Mouse (Mus musculus): ENCODE measurements at regions not wholly inside any gene's neighbourhood (a gene's known extent, or its start where the extent isn't known, plus 50 kb on each side); places are given as distances from the start of the nearest gene placed in this dataset.

DNA sequence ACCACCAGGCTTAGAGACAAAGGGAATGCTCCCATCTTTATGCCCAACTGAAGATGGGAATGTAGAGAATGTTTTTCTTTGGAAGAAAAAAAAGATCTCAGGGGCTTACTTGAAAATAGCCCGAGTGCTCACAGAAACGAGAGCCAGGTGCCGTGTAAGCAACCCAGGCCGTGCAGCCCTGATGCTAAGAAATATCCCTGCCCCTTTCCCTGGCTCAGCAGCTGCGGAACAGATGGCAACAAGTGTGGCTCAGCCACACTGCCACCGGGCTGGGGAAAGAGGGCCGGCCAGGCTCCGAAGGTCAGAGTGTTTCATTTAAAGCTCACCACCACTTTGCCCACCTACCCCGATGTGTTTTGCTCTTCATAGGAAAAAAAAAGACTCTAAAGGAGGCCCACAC is 205.7 kb upstream of the Kbtbd8 start:
- no peak for DNase-seq (ENCODE audit: low spot score in 2 of 2)

DNA sequence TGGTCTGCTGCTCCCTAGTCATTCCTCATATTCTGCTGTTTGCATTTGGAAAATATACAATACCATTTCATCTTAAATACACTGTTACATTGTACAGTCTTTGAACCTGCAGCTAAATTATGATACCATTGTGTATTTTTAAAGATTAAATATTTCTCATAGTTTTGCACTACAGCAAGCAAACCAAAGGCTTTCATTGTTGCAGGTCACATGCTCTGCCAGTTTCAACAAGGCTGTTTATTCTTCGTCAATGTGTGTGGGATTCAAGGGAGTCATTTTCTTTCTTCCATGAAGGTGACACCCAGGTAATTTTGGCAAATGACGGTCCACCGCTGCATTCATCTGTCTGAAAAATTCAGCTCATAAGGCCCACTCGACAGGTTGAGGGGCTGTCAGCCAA is 200.9 kb upstream of the Lrig1 start:
- no peak for DNase-seq (ENCODE audit: low spot score in 2 of 2)

- no peak for DNase-seq (ENCODE audit: low spot score in 2 of 2)
Measured at GRCm38 (mm10) chr6:94898881-94899280, 198.9 kb upstream of the Lrig1 start.

DNA sequence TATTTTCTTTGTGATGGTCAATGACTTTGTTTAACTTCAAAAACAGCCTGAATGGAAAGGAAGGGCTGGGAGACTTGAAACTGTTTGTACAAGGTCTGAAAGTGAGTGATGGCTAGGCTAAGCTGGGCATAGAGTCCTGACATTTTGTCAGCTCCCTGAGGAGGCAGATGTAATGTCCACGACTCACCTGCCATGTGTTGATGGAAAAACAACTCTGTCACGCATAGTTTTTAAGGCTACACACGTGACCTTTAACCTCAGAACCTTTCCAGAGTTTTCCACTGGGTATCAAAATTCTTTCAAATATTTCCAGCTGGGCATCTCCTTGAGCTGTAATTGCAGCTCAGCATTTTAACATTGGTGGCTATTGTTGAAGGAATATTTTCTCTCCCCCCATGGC is 190.2 kb upstream of the Lrig1 start:
- DNase-seq (ENCODE audit: low spot score in 2 of 2), result no peak

- no peak for DNase-seq (ENCODE audit: low spot score in 2 of 2)
Measured at GRCm38 (mm10) chr6:94889271-94889670, 189.3 kb upstream of the Lrig1 start.

DNA sequence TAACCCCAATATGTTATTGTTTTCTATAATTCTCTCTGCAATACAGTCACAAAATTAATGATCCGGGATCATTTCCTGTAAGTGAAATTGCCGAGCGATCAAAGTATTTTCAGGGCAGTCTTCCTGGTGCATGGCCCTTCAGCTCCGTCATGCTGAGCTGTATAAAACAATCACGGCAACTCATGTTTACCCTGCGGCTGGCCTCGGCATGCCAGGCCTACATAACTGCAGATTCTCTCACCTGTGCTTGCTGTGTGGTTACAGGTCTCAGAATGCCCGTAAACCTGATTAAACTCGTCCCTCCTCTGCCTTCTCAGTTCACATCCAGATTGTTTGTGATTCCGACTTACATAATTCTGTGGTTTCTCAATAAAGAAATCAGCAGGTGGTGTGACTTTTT is 181.2 kb upstream of the Lrig1 start:
- DNase-seq (ENCODE audit: low spot score in 2 of 2), result no peak

GRCm38 (mm10) chr6:94875841-94876240 is 175.9 kb upstream of the Lrig1 start:
- no peak for DNase-seq (ENCODE audit: low spot score in 2 of 2)

DNA sequence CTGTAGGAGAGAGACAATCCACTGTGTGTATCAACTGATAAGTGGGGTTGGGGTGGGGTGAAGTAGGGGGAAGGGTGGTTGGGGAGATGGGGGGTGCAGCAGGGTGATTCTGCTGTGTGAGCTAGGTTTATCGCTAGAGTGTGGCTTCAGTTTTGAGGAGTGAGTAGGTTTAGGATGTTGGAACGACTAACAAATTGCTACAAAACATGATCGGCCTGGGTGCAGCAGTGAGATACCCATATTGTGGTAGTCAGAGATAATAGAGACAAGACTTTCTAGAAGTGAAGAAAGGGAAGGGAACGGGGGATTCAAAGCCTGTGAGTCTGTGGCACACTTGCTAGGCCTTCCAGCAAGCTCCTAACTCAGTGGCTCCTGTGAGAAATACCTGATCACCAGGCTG is 175.1 kb upstream of the Lrig1 start:
- DNase-seq (ENCODE audit: low spot score in 2 of 2), result no peak

DNA sequence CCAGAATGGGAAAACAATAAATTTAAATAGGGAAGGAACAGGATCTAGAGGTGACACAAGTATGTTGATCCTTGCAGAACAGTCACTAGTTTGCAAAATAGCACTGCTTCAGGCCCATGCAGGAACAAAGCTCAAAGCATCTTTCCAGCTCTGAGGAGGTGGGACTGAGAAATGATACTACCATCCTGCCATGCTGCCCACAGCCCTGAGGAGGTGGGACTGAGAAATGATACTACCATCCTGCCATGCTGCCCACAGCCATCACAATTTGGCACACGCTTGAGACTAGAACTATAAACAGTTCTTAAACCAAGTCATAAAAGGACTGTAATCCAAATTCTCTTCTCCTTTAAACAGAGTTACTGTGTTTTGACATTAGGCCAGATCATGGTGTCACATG is 174.5 kb upstream of the Lrig1 start:
- no peak for DNase-seq (ENCODE audit: low spot score in 2 of 2)

DNA sequence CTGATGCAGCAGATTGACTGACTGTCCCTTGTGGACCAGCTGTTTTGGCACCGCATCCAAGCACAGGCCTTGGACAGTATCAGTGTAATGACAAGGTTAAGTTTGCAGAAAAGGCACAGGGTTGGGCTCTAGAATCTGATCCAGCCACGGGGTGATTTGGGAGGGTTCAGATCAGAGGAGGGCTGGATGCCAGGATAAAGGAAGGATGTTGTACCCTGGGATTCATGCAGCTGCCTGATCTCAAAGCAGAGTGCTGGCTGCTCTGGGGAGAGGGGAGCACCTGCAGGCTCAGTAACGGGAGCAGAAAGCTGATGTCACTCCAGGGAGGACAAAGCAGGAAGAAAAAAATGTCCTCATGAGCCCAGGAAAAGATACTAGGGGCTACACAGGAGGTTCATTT is 168.0 kb upstream of the Lrig1 start:
- DNase-seq (ENCODE audit: low spot score in 2 of 2), result no peak

DNA sequence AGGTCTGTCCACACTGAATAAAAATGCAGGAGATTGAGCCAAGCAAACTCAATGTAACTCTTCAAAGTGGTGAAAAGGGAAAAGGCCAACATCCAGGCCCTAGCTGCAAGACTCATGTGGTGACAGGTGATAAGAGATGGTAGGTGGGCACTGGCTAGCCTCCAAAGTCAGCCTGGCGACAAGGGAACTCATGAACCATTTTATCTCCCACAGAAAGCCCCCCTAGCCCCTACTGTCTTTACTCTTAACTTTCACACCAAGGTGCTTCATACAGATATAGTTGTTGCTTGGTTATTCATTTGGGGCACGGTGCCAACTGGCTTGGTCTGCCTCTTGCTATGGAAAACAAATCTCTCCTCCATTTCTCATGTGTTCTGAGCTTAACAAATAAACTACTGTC is 165.5 kb upstream of the Lrig1 start:
- no peak for DNase-seq (ENCODE audit: low spot score in 2 of 2)

- DNase-seq (ENCODE audit: low spot score in 2 of 2), result no peak
Measured at GRCm38 (mm10) chr6:94858121-94858621, 158.2 kb upstream of the Lrig1 start.

DNA sequence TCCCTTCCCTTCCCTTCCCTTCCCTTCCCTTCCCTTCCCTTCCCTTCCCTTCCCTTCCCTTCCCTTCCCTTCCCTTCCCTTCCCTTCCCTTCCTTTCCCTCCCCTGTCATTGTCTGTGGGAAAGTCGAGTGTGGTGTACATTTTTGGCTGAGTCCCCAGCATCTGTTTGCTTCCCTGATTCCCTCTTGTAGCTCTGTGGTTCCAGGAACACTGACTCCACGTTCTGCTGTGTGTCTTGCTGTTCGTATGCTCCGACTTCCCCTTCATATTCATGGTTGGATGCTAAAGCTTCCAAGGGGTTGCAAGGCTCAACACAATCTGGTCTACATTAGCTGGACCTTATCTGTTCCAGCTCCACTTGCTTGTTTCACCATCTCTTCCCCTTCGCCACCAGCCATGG is 150.2 kb upstream of the Lrig1 start:
- DNase-seq (ENCODE audit: low spot score in 2 of 2), result no peak

DNA sequence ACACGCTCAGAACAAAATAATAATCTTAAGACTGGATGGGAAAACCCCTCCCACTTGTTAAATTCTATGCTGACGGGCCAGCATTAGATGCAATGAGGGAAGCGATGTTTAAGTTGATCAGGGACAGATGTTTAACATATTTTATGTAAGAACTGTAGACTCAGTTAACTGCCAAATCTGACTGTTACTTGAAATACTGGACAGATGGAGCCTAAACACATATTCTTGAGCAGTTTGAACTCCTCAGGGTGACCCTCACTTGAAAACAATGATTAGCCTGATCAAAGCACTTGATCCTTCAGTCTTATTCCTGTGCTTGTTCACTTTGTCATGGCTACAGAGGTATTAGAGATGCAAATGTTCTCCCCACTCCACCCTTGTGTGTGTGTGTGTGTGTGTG is 149.6 kb upstream of the Lrig1 start:
- DNase-seq (ENCODE audit: low spot score in 2 of 2), result no peak

- DNase-seq (ENCODE audit: low spot score in 2 of 2), result no peak
Measured at GRCm38 (mm10) chr6:94848437-94848836, 148.5 kb upstream of the Lrig1 start.

GRCm38 (mm10) chr6:94845821-94846220 is 145.9 kb upstream of the Lrig1 start:
- DNase-seq (ENCODE audit: low spot score in 2 of 2), result no peak

GRCm38 (mm10) chr6:94842856-94843255 is 142.9 kb upstream of the Lrig1 start:
- no peak for DNase-seq (ENCODE audit: low spot score in 2 of 2)

DNA sequence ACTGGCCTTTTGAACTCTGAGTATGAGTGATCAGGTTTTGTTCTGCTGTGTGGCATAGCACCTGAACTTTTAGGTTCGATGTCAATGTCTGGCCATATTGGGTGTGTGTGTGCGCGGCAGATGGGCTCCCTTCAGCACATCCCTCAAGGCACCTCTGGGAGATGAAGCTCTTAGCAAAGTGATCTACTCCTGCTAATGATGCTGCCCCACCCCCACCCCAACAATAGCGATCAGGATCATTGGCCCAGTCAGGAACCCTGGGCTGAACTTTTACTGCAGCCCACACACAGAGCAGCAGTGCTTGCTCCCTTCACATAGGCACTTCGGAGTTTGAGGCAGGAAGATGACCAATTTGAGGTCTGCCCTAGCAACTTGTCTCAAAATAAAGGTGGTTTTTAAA is 141.9 kb upstream of the Lrig1 start:
- DNase-seq (ENCODE audit: low spot score in 2 of 2), result no peak

DNA sequence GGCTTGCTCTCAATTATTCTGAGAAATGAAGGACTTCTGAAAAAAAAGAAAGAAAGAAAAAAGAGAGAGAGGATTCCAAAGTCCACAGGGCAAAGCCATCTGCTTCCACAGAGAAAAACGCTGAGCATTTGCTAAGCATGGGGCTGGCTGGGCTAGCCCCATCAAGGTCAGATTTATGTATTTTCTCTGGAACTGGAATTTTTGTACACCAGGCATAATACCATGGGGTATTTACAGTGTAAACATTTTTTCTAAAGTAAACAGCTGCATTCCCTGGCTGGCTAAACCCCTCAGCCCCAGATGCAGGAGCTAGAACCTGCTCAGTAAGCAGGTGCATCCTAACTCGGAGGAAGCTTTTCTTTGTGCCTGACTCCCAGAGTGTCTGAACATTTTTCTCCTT is 135.8 kb upstream of the Lrig1 start:
- no peak for DNase-seq (ENCODE audit: low spot score in 2 of 2)

GRCm38 (mm10) chr6:94834551-94834950 is 134.6 kb upstream of the Lrig1 start:
- no peak for DNase-seq (ENCODE audit: low spot score in 2 of 2)

- no peak for DNase-seq (ENCODE audit: low spot score in 2 of 2)
Measured at GRCm38 (mm10) chr6:94830801-94831200, 130.8 kb upstream of the Lrig1 start.

DNA sequence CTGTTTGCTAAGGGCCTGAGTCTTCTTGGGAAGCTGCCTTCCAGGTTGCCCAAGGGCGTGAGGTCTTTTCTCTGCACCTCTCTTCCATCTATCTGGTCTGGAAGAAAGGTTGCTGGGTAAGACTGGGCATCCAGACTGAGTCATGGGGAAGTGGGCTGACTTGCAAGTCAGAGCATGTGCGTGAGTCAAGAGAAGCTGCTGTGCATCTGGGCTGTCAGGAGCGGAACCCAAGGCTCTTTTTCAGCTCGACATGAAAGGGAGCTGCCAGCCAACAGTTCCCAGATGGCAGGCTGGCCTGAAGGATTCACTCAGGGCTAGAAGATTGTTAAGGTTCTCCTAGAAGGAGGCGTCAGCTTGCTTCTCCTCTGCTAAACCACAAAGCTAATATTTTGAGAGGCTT is 129.3 kb upstream of the Lrig1 start:
- no peak for DNase-seq (ENCODE audit: low spot score in 2 of 2)

DNA sequence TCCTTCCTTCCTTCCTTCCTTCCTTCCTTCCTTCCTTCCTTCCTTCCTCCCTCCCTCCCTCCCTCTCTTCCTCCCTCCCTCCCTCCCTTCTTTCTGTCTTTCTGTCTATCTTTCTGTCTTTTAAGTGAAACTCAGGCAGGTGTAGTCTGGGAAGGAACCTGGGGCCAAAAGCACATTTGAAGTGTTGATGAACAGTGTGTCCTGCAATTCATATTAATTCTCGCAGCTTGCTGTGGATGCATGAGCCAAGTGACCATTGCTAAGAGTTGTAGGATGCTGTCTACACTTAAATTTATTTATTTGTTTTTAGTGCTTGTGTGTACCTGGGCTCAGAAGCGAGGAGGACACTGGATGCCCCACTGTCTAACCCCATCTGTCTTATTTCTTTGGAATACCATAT is 126.7 kb upstream of the Lrig1 start:
- DNase-seq (ENCODE audit: low spot score in 2 of 2), result no peak

- no peak for DNase-seq (ENCODE audit: low spot score in 2 of 2)
Measured at GRCm38 (mm10) chr6:94818220-94818619, 118.3 kb upstream of the Lrig1 start.

- DNase-seq (ENCODE audit: low spot score in 2 of 2), result no peak
Measured at GRCm38 (mm10) chr6:94816161-94816560, 116.2 kb upstream of the Lrig1 start.
